Mouse (Mus musculus) thymus, adult 2 months (tissue): ENCODE measurements around the gene Trappc2l.

Experiments used
- CTCF ChIP-seq: fragments of 200-500 bp; IDR thresholded peaks from 2 replicates; pipeline ENCODE4 v1.5.1; 2012; ENCODE audit warnings: mild to moderate bottlenecking, control low read depth, low read length, moderate library complexity, borderline replicate concordance; ENCODE audit not compliant: control insufficient read depth, poor library complexity, insufficient read depth; ENCODE audit errors: extremely low read depth
- POLR2A ChIP-seq: fragments of 200-500 bp; IDR thresholded peaks from 2 replicates; pipeline ENCODE4 v1.6.1; 2012; ENCODE audit warnings: mild to moderate bottlenecking, low read length, control low read depth, moderate library complexity; ENCODE audit not compliant: control insufficient read depth, poor library complexity, insufficient read depth; ENCODE audit errors: extremely low read depth

GRCm38 (mm10) chr8:122651326-122651921, 40.0 kb downstream of the Trappc2l start:
- no peak for TF ChIP-seq POLR2A
- TF ChIP-seq CTCF, result no peak
